Mouse (Mus musculus): Measurements from ENCODE around the gene Stx18. TPM values are rescaled to one million over a fixed set of nuclear protein-coding genes. Genes with fewer than 3 reads are reported as not detected.

The Stx18 gene
- total and polyA plus RNA-seq, 2 experiments from 2014 or later = 15.7 to 25.8 TPM

GRCm38 (mm10) chr5:38129339-38129738 lies 90.8 kb downstream of the Stx18 start:
- ATAC-seq (ENCODE audit: insufficient read depth, low read depth) = no peak
- 52% methylated on average over 2 of the region's 2 CpGs for WGBS
- Histone ChIP-seq H3K9ac (replicated peaks; ENCODE audit: low read depth, low read length) (no peak overlapping the region), H3K27ac (ENCODE audit: low read depth) (no peak overlapping the region), H3K4me3 (ENCODE audit: low read depth, low read length) (no peak overlapping the region), H3K27me3 (ENCODE audit: control insufficient read depth, insufficient read depth, low read length) (no peaks in the 10 kb centered on the region), H3K4me2 (ENCODE audit: low read depth, low read length) (no peak overlapping the region), H3K4me1 (ENCODE audit: control insufficient read depth, insufficient read depth) (no peaks in the 10 kb centered on the region), H3K36me3 (replicated peaks; ENCODE audit: control insufficient read depth, insufficient read depth, low read length) (peaks cover 16% of the 10 kb centered on the region), H3K9me3 (replicated peaks; ENCODE audit: control insufficient read depth, low read length) (no peaks in the 10 kb centered on the region)
- no peak for DNase-seq (ENCODE audit: low spot score)
- TF ChIP-seq EP300 (IDR thresholded peaks at IDR 0.05; ENCODE audit: low read depth) (no peak), CTCF (IDR thresholded peaks at IDR 0.05; ENCODE audit: low read depth) (no peak)

DNA sequence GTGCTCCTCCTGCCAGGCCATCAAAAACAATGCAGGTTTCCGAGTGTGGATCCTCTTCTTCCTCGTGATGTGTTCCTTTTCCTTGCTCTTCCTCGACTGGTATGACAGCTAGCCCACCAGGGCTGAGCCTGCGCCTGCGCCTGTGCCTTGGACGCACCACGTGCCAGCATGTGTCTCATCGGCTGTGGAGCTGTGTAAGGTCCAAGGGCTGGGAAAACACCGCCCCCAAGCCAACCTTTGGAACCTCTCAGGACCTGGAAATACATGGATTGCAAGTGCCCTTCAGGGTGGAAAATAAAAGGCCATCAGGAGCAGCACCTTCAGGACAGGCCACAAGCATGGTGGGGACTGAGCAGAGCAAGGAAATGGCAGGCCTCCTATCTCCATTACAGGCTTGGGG lies 97.7 kb downstream of the Stx18 start:
- Histone ChIP-seq H3K9me3 (replicated peaks; ENCODE audit: control insufficient read depth, low read length) (no peaks in the 10 kb centered on the region), H3K36me3 (replicated peaks; ENCODE audit: control insufficient read depth, insufficient read depth, low read length) (peaks cover 30% of the 10 kb centered on the region), H3K4me1 (ENCODE audit: control insufficient read depth, insufficient read depth) (no peaks in the 10 kb centered on the region), H3K27me3 (ENCODE audit: control insufficient read depth, insufficient read depth, low read length) (no peaks in the 10 kb centered on the region), H3K9ac (replicated peaks; ENCODE audit: low read depth, low read length) (no peak overlapping the region), H3K27ac (ENCODE audit: low read depth) (no peak overlapping the region), H3K4me3 (ENCODE audit: low read depth, low read length) (no peak overlapping the region), H3K4me2 (ENCODE audit: low read depth, low read length) (no peak overlapping the region)
- DNase-seq (ENCODE audit: low spot score) = no peak
- 91% methylated on average over 9 of the region's 9 CpGs for WGBS
- ATAC-seq (ENCODE audit: insufficient read depth, low read depth) = no peak
- TF ChIP-seq CTCF (IDR thresholded peaks at IDR 0.05; ENCODE audit: low read depth) (no peak), EP300 (IDR thresholded peaks at IDR 0.05; ENCODE audit: low read depth) (no peak)

- no peak for DNase-seq (ENCODE audit: low spot score)
- Histone ChIP-seq H3K4me3 (ENCODE audit: low read depth, low read length) (no peak overlapping the region), H3K36me3 (replicated peaks; ENCODE audit: control insufficient read depth, insufficient read depth, low read length) (peaks cover 30% of the 10 kb centered on the region), H3K9ac (replicated peaks; ENCODE audit: low read depth, low read length) (no peak overlapping the region), H3K4me2 (ENCODE audit: low read depth, low read length) (no peak overlapping the region), H3K4me1 (ENCODE audit: control insufficient read depth, insufficient read depth) (no peaks in the 10 kb centered on the region), H3K27ac (ENCODE audit: low read depth) (no peak overlapping the region), H3K9me3 (replicated peaks; ENCODE audit: control insufficient read depth, low read length) (no peaks in the 10 kb centered on the region), H3K27me3 (ENCODE audit: control insufficient read depth, insufficient read depth, low read length) (no peaks in the 10 kb centered on the region)
- no peak for TF ChIP-seq CTCF (IDR thresholded peaks at IDR 0.05; ENCODE audit: low read depth)
- TF ChIP-seq EP300 (IDR thresholded peaks at IDR 0.05; ENCODE audit: low read depth) = no peak
- WGBS = 83% methylated on average over 9 of the region's 9 CpGs
- ATAC-seq (ENCODE audit: insufficient read depth, low read depth) = no peak
Measured at GRCm38 (mm10) chr5:38137163-38137562, 98.6 kb downstream of the Stx18 start.

GRCm38 (mm10) chr5:38140893-38141292 lies 102.4 kb downstream of the Stx18 start:
- no peak for TF ChIP-seq EP300 (IDR thresholded peaks at IDR 0.05; ENCODE audit: low read depth)
- no peak for TF ChIP-seq CTCF (IDR thresholded peaks at IDR 0.05; ENCODE audit: low read depth)
- no peak overlapping the region for H3K4me3 ChIP-seq (ENCODE audit: low read depth, low read length)
- H3K36me3 ChIP-seq (replicated peaks; ENCODE audit: control insufficient read depth, insufficient read depth, low read length) = peaks cover 25% of the 10 kb centered on the region
- no peak for ATAC-seq (ENCODE audit: insufficient read depth, low read depth)
- no peak overlapping the region for H3K9ac ChIP-seq (replicated peaks; ENCODE audit: low read depth, low read length)
- H3K4me1 ChIP-seq (ENCODE audit: control insufficient read depth, insufficient read depth) = no peaks in the 10 kb centered on the region
- no peak overlapping the region for H3K27ac ChIP-seq (ENCODE audit: low read depth)
- no peaks in the 10 kb centered on the region for H3K9me3 ChIP-seq (replicated peaks; ENCODE audit: control insufficient read depth, low read length)
- no peak for DNase-seq (ENCODE audit: low spot score)
- no peak overlapping the region for H3K4me2 ChIP-seq (ENCODE audit: low read depth, low read length)
- WGBS = 80% methylated on average over 6 of the region's 6 CpGs
- no peaks in the 10 kb centered on the region for H3K27me3 ChIP-seq (ENCODE audit: control insufficient read depth, insufficient read depth, low read length)

DNA sequence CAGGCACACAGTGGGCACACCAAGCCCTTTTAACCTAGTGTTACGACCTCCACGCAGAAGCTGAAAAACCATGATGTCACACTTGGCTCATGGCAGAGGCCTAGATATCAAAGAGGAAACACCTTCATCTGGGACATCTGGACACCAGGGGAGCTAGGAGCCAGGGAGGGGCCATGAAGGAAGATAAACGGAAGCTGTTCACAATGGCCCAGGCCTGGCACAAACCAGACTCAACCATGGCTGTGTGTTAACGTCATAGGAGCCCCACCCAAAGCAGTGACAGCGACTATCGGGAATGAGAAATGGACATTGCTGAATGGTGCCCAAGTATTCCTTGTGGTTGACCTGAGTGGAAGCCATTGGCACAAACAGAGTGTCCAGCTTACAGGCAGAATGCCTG lies 108.0 kb downstream of the Stx18 start:
- Histone ChIP-seq H3K36me3 (replicated peaks; ENCODE audit: control insufficient read depth, insufficient read depth, low read length) (no peaks in the 10 kb centered on the region), H3K4me3 (ENCODE audit: low read depth, low read length) (no peak overlapping the region), H3K9ac (replicated peaks; ENCODE audit: low read depth, low read length) (no peak overlapping the region), H3K4me1 (ENCODE audit: control insufficient read depth, insufficient read depth) (no peaks in the 10 kb centered on the region), H3K27ac (ENCODE audit: low read depth) (no peak overlapping the region), H3K27me3 (ENCODE audit: control insufficient read depth, insufficient read depth, low read length) (no peaks in the 10 kb centered on the region), H3K9me3 (replicated peaks; ENCODE audit: control insufficient read depth, low read length) (no peaks in the 10 kb centered on the region), H3K4me2 (ENCODE audit: low read depth, low read length) (no peak overlapping the region)
- ATAC-seq (ENCODE audit: insufficient read depth, low read depth) (peak; percentile 51), DNase-seq (ENCODE audit: low spot score) (peak; percentile 45)
- WGBS = 61% methylated on average over 6 of the region's 6 CpGs
- TF ChIP-seq CTCF (IDR thresholded peaks at IDR 0.05; ENCODE audit: low read depth) = no peak
- no peak for TF ChIP-seq EP300 (IDR thresholded peaks at IDR 0.05; ENCODE audit: low read depth)

- Histone ChIP-seq H3K36me3 (replicated peaks; ENCODE audit: control insufficient read depth, insufficient read depth, low read length) (no peaks in the 10 kb centered on the region), H3K4me3 (ENCODE audit: low read depth, low read length) (no peak overlapping the region), H3K9me3 (replicated peaks; ENCODE audit: control insufficient read depth, low read length) (no peaks in the 10 kb centered on the region), H3K27ac (ENCODE audit: low read depth) (no peak overlapping the region), H3K27me3 (ENCODE audit: control insufficient read depth, insufficient read depth, low read length) (no peaks in the 10 kb centered on the region), H3K4me1 (ENCODE audit: control insufficient read depth, insufficient read depth) (no peaks in the 10 kb centered on the region), H3K4me2 (ENCODE audit: low read depth, low read length) (no peak overlapping the region), H3K9ac (replicated peaks; ENCODE audit: low read depth, low read length) (no peak overlapping the region)
- no peak for ATAC-seq (ENCODE audit: insufficient read depth, low read depth)
- WGBS = 55% methylated on average over 3 of the region's 3 CpGs
- no peak for DNase-seq (ENCODE audit: low spot score)
- TF ChIP-seq CTCF (IDR thresholded peaks at IDR 0.05; ENCODE audit: low read depth) (no peak), EP300 (IDR thresholded peaks at IDR 0.05; ENCODE audit: low read depth) (no peak)
Measured at GRCm38 (mm10) chr5:38151264-38151663, 112.7 kb downstream of the Stx18 start.
